25 mouse cellular contexts compared by ENCODE assay signal in the genomic region with DNA sequence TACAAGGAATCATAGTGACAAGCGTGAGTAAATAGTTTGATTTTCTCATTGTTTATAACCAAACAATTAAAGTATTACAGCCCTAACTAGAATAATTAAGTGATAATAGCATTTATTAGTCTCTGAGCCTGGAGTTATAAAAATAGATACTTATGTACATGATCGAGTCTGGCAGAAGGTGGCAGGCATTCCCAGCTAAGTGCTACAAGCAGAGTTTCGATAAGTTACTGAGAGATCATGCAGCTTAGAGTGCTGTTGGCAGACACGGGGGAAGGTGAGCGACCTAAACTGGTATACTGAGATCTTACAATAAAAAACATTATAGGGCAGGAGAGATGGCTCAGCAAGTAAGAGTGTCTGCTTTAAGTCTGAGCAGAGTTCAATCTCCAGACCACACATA. TPM values are rescaled to one million over a fixed set of nuclear protein-coding genes. Genes with fewer than 3 reads are reported as not detected.
DNase-seq lines count a peak whose midpoint lies in the region; ATAC-seq lines count a peak whose summit lies in the region.
"Had no signal": no experiment of that assay in that cellular context is flagged by ENCODE, and none has a peak within 500 bp of the region (broad histone marks: within the 10 kb centered on the region; RNA-seq: fewer than 3 reads in every experiment).

No protein-coding gene starts in this region.

- intact Hi-C loops in heart, postnatal 10 days (cut with DNase I), result no loop called here

- H3K9ac ChIP-seq in hindbrain, embryonic 13.5 days, result no peak overlapping the region
- H3K9ac ChIP-seq in hindbrain, embryonic 14.5 days, result no peak overlapping the region
- no peak overlapping the region for H3K9ac ChIP-seq in heart, embryonic 12.5 days
- H3K9ac ChIP-seq: embryonic facial prominence, embryonic 13.5 days; forebrain, embryonic 12.5 days; liver, postnatal 0 days had no signal

- 85% methylated on average over 5 of the region's 5 CpGs for WGBS in hindbrain, embryonic 13.5 days
- 76% methylated on average over 5 of the region's 5 CpGs for WGBS in hindbrain, embryonic 14.5 days
- WGBS in heart, embryonic 10.5 days, result 29% methylated on average over 5 of the region's 5 CpGs
- WGBS in heart, embryonic 12.5 days, result 27% methylated on average over 5 of the region's 5 CpGs

- no peak overlapping the region for H3K4me3 ChIP-seq in hindbrain, embryonic 13.5 days
- no peak overlapping the region for H3K4me3 ChIP-seq in hindbrain, embryonic 14.5 days (replicated peaks; ENCODE audit: low read length)
- H3K4me3 ChIP-seq in heart, embryonic 10.5 days, result peak overlapping the region; percentile 91; the same call in 1 of the 2 replicates
- no peak overlapping the region for H3K4me3 ChIP-seq in heart, embryonic 12.5 days
- H3K4me3 ChIP-seq: embryonic facial prominence, embryonic 13.5 days; erythroblast, embryonic 14.5 days; forebrain, embryonic 12.5 days; hindbrain, embryonic 10.5 days; limb, embryonic 10.5 days had no signal

- peaks cover 26% of the 10 kb centered on the region for H3K4me1 ChIP-seq in hindbrain, embryonic 13.5 days (replicated peaks)
- H3K4me1 ChIP-seq in hindbrain, embryonic 14.5 days (replicated peaks; ENCODE audit: control insufficient read depth, insufficient read depth, low read length), result peaks cover 15% of the 10 kb centered on the region
- H3K4me1 ChIP-seq in heart, embryonic 10.5 days, result peaks cover 31% of the 10 kb centered on the region
- H3K4me1 ChIP-seq in heart, embryonic 12.5 days (replicated peaks), result peaks cover 36% of the 10 kb centered on the region

- no peak for ATAC-seq in hindbrain, embryonic 13.5 days (ENCODE audit: low FRiP score)
- no peak for ATAC-seq in hindbrain, embryonic 14.5 days (ENCODE audit: low FRiP score)
- no peak for ATAC-seq in heart, embryonic 12.5 days (ENCODE audit: insufficient number of reproducible peaks, low FRiP score)
- ATAC-seq in CD4-positive, CD25-positive, alpha-beta regulatory T cell, adult 4 months, result no peak
- ATAC-seq: liver, postnatal 0 days had no signal

- 0 out of 2 replicates have a peak overlapping the region, but pooled peaks have one; percentile 1 for H3K4me2 ChIP-seq in hindbrain, embryonic 13.5 days
- no peak overlapping the region for H3K4me2 ChIP-seq in hindbrain, embryonic 14.5 days (replicated peaks)
- peak overlapping the region; percentile 95 for H3K4me2 ChIP-seq in heart, embryonic 12.5 days
- H3K4me2 ChIP-seq: embryonic facial prominence, embryonic 13.5 days had no signal

- no peak for DNase-seq in hindbrain, embryonic 14.5 days (ENCODE audit: low spot score)
- DNase-seq in heart, embryonic 10.5 days (ENCODE audit: low spot score), result no peak
- DNase-seq in heart, postnatal 10 days, result peak; percentile 36 to 44
- no peak for DNase-seq in adrenal gland, adult 18-20 months (ENCODE audit: low spot score in 2 of 2)
- DNase-seq: adrenal gland, postnatal 14 days; B cell, adult 2 months; cerebellum, adult 2 months; cerebellum, postnatal 25 days; gastrocnemius, postnatal 25 days; kidney, adult 18-20 months; liver; liver, postnatal 0 days; lung, postnatal 10 days; right cerebral cortex, postnatal 14 days; spleen, adult 18-20 months had no signal

- no peaks in the 10 kb centered on the region for H3K36me3 ChIP-seq in hindbrain, embryonic 13.5 days
- no peaks in the 10 kb centered on the region for H3K36me3 ChIP-seq in hindbrain, embryonic 14.5 days (replicated peaks; ENCODE audit: control insufficient read depth, insufficient read depth)
- H3K36me3 ChIP-seq in heart, embryonic 10.5 days, result peaks cover 4% of the 10 kb centered on the region; the same call in 1 of the 2 replicates
- peaks cover 5% of the 10 kb centered on the region; the same call in 1 of the 2 replicates for H3K36me3 ChIP-seq in heart, embryonic 12.5 days
- H3K36me3 ChIP-seq: embryonic facial prominence, embryonic 13.5 days; forebrain, embryonic 12.5 days; hindbrain, embryonic 10.5 days; limb, embryonic 10.5 days; midbrain, embryonic 10.5 days had no signal

- 0 out of 2 replicates have a peak, but pooled peaks cover 6% of the 10 kb centered on the region for H3K27me3 ChIP-seq in hindbrain, embryonic 13.5 days
- H3K27me3 ChIP-seq in hindbrain, embryonic 14.5 days (ENCODE audit: control insufficient read depth, insufficient read depth, low read length), result no peaks in the 10 kb centered on the region
- H3K27me3 ChIP-seq in heart, embryonic 10.5 days (ENCODE audit: insufficient read depth, poor library complexity, severe bottlenecking), result no peaks in the 10 kb centered on the region
- H3K27me3 ChIP-seq in heart, embryonic 12.5 days (replicated peaks), result no peaks in the 10 kb centered on the region

- no peak overlapping the region for H3K27ac ChIP-seq in hindbrain, embryonic 13.5 days
- H3K27ac ChIP-seq in hindbrain, embryonic 14.5 days, result no peak overlapping the region
- peak overlapping the region; percentile 95 for H3K27ac ChIP-seq in heart, embryonic 10.5 days
- H3K27ac ChIP-seq in heart, embryonic 12.5 days (ENCODE audit: poor library complexity, severe bottlenecking), result peak overlapping the region; percentile 89
- H3K27ac ChIP-seq: embryonic facial prominence, embryonic 13.5 days; forebrain, embryonic 12.5 days; hindbrain, embryonic 10.5 days; kidney, postnatal 0 days; limb, embryonic 10.5 days; midbrain, embryonic 10.5 days had no signal

- no peaks in the 10 kb centered on the region for H3K9me3 ChIP-seq in hindbrain, embryonic 13.5 days
- no peaks in the 10 kb centered on the region for H3K9me3 ChIP-seq in hindbrain, embryonic 14.5 days (ENCODE audit: control insufficient read depth, low read length)
- no peaks in the 10 kb centered on the region for H3K9me3 ChIP-seq in heart, embryonic 10.5 days
- no peaks in the 10 kb centered on the region for H3K9me3 ChIP-seq in heart, embryonic 12.5 days (replicated peaks)
- H3K9me3 ChIP-seq: embryonic facial prominence, embryonic 13.5 days; forebrain, embryonic 12.5 days; hindbrain, embryonic 10.5 days; limb, embryonic 10.5 days; midbrain, embryonic 10.5 days had no signal

RNA-seq across cellular contexts. Expression of a gene that starts 3.9 kb away (rescaled TPM):
- polyA plus RNA-seq in hindbrain, embryonic 13.5 days (2015; fragmentation: Nextera tagmentation; extraction: Ambion mirVana), result 26.9 and 27.7 TPM in 2 replicates
- polyA plus RNA-seq in hindbrain, embryonic 14.5 days (2014; fragmentation: Nextera tagmentation; extraction: Ambion mirVana), result 23.9 TPM in 2 replicates
- 29.4 and 37.5 TPM in 2 replicates for polyA plus RNA-seq in heart, embryonic 10.5 days (2016; fragmentation: Nextera tagmentation; extraction: Ambion mirVana)
- polyA plus RNA-seq in heart, embryonic 12.5 days (2016; fragmentation: Nextera tagmentation; extraction: Ambion mirVana), result 27.1 and 31.2 TPM in 2 replicates
- total RNA-seq in heart, postnatal 10 days (2021), result 10 to 100 TPM; 17.3 to 18.1 TPM
- 1 to 10 TPM; 7.3 to 7.7 TPM for total RNA-seq in adrenal gland, adult 18-20 months (2021)
- under 1 TPM in 1 of 2 experiments, not detected in 1; 0.58 TPM for polyA plus RNA-seq in CD4-positive, CD25-positive, alpha-beta regulatory T cell, adult 4 months (2017; shearing (Covaris generic))

RNA-seq across cellular contexts. Expression of a gene that starts 36.6 kb away (rescaled TPM):
- polyA plus RNA-seq in hindbrain, embryonic 13.5 days (2015; fragmentation: Nextera tagmentation; extraction: Ambion mirVana), result 37.3 and 40.6 TPM in 2 replicates
- 37.3 and 42.7 TPM in 2 replicates for polyA plus RNA-seq in hindbrain, embryonic 14.5 days (2014; fragmentation: Nextera tagmentation; extraction: Ambion mirVana)
- 27.6 and 29.7 TPM in 2 replicates for polyA plus RNA-seq in heart, embryonic 10.5 days (2016; fragmentation: Nextera tagmentation; extraction: Ambion mirVana)
- polyA plus RNA-seq in heart, embryonic 12.5 days (2016; fragmentation: Nextera tagmentation; extraction: Ambion mirVana), result 22.7 and 23.8 TPM in 2 replicates
- total RNA-seq in heart, postnatal 10 days (2021), result 10 to 100 TPM; 18.6 to 19.5 TPM
- total RNA-seq in adrenal gland, adult 18-20 months (2021), result 10 to 100 TPM; 28.5 to 36.1 TPM
- 10 to 100 TPM; 22.4 to 37.4 TPM for polyA plus RNA-seq in CD4-positive, CD25-positive, alpha-beta regulatory T cell, adult 4 months (2017; shearing (Covaris generic))

Comparison
In these comparisons a context has a peak if more than half of its experiments do, and no peak if none do; other contexts are left out.
1. DNase-seq: peak in heart, postnatal 10 days (2 of 2); none in hindbrain, embryonic 14.5 days (single experiment), heart, embryonic 10.5 days (single experiment) and adrenal gland, adult 18-20 months (0 of 2).
2. H3K27ac ChIP-seq: peak in heart, embryonic 10.5 days (single experiment) and heart, embryonic 12.5 days (single experiment); none in hindbrain, embryonic 13.5 days (single experiment) and hindbrain, embryonic 14.5 days (single experiment).
3. RNA of a gene that starts 3.9 kb away (polyA plus RNA-seq): 29.4 to 37.5 TPM in heart, embryonic 10.5 days, 26.9 to 27.7 TPM in hindbrain, embryonic 13.5 days, 27.1 to 31.2 TPM in heart, embryonic 12.5 days and 23.9 TPM in hindbrain, embryonic 14.5 days; 0.58 TPM in CD4-positive, CD25-positive, alpha-beta regulatory T cell, adult 4 months; every median in the first group is over 10 times any median in the second.